Mouse (Mus musculus): Measurements from ENCODE around the gene Alkbh1.

Alkbh1 gene

GRCm38 (mm10) chr12:87418921-87419320 is 24.9 kb downstream of the Alkbh1 start:
- peak; percentile 61 for DNase-seq (ENCODE audit: low read depth, low spot score)

- peak; percentile 65 for DNase-seq (ENCODE audit: low read depth, low spot score)
Observed at GRCm38 (mm10) chr12:87416690-87417089, 27.1 kb downstream of the Alkbh1 start.

- DNase-seq (ENCODE audit: low read depth, low spot score) = no peak
Observed at GRCm38 (mm10) chr12:87415358-87415757, 28.5 kb downstream of the Alkbh1 start.

GRCm38 (mm10) chr12:87413179-87413790 is 30.5 kb downstream of the Alkbh1 start:
- peak; percentile 71 for DNase-seq (ENCODE audit: low read depth, low spot score)

- DNase-seq (ENCODE audit: low read depth, low spot score) = no peak
Observed at GRCm38 (mm10) chr12:87410999-87411398, 32.8 kb downstream of the Alkbh1 start.

- no peak for DNase-seq (ENCODE audit: low read depth, low spot score)
Observed at GRCm38 (mm10) chr12:87409123-87409522, 34.7 kb downstream of the Alkbh1 start.

- no peak for DNase-seq (ENCODE audit: low read depth, low spot score)
Observed at GRCm38 (mm10) chr12:87407869-87408605, 35.8 kb downstream of the Alkbh1 start.

GRCm38 (mm10) chr12:87405721-87406120 is 38.1 kb downstream of the Alkbh1 start:
- DNase-seq (ENCODE audit: low read depth, low spot score) = no peak

- DNase-seq (ENCODE audit: low read depth, low spot score) = no peak
Observed at GRCm38 (mm10) chr12:87405165-87405564, 38.7 kb downstream of the Alkbh1 start.

- DNase-seq (ENCODE audit: low read depth, low spot score) = no peak
Observed at GRCm38 (mm10) chr12:87401883-87402282, 41.9 kb downstream of the Alkbh1 start.

- no peak for DNase-seq (ENCODE audit: low read depth, low spot score)
Observed at GRCm38 (mm10) chr12:87399119-87399819, 44.5 kb downstream of the Alkbh1 start.

GRCm38 (mm10) chr12:87397811-87398417 is 45.9 kb downstream of the Alkbh1 start:
- no peak for DNase-seq (ENCODE audit: low read depth, low spot score)

GRCm38 (mm10) chr12:87397126-87397525 is 46.7 kb downstream of the Alkbh1 start:
- no peak for DNase-seq (ENCODE audit: low read depth, low spot score)

- no peak for DNase-seq (ENCODE audit: low read depth, low spot score)
Observed at GRCm38 (mm10) chr12:87394316-87394715, 49.5 kb downstream of the Alkbh1 start.

- DNase-seq (ENCODE audit: low read depth, low spot score) = no peak
Observed at GRCm38 (mm10) chr12:87393447-87394145, 50.2 kb downstream of the Alkbh1 start.

GRCm38 (mm10) chr12:87391355-87391754 is 52.5 kb downstream of the Alkbh1 start:
- no peak for DNase-seq (ENCODE audit: low read depth, low spot score)

- no peak for DNase-seq (ENCODE audit: low read depth, low spot score)
Observed at GRCm38 (mm10) chr12:87389231-87389630, 54.6 kb downstream of the Alkbh1 start.

- peak; percentile 99 for DNase-seq (ENCODE audit: low read depth, low spot score)
Observed at GRCm38 (mm10) chr12:87388122-87388774, 55.6 kb downstream of the Alkbh1 start, which contains the start of gene Sptlc2. Sptlc2 (minus strand) TSS chr12:87388355.

GRCm38 (mm10) chr12:87387171-87388121 is 56.4 kb downstream of the Alkbh1 start:
- peak; percentile 30 for DNase-seq (ENCODE audit: low read depth, low spot score)

GRCm38 (mm10) chr12:87385051-87385450 is 58.8 kb downstream of the Alkbh1 start:
- no peak for DNase-seq (ENCODE audit: low read depth, low spot score)
